Mouse (Mus musculus): ENCODE measurements around the gene Epha4. TPM values are rescaled to one million over a fixed set of nuclear protein-coding genes. Genes with fewer than 3 reads are reported as not detected.

The Epha4 gene
- polyA plus RNA-seq, 1 experiment from 2014 or later: 23.2 TPM

GRCm38 (mm10) chr1:77416872-77417271 lies 98.0 kb downstream of the Epha4 start:
- 68% methylated on average over 4 of the region's 4 CpGs for WGBS
- no peak for DNase-seq (ENCODE audit: low spot score)

GRCm38 (mm10) chr1:77412871-77413669 lies 101.8 kb downstream of the Epha4 start:
- H3K4me3 ChIP-seq (ENCODE audit: low read depth, low read length): no peak overlapping the region
- ATAC-seq (ENCODE audit: low read depth): no peak
- WGBS: 56% methylated on average over 9 of the region's 9 CpGs
- H3K9ac ChIP-seq (ENCODE audit: low read depth, low read length): no peak overlapping the region
- peaks cover 11% of the 10 kb centered on the region for H3K4me1 ChIP-seq (ENCODE audit: control insufficient read depth, insufficient read depth, low read length)
- no peak overlapping the region for H3K27ac ChIP-seq (replicated peaks; ENCODE audit: low read depth, low read length)
- H3K36me3 ChIP-seq (ENCODE audit: control insufficient read depth, insufficient read depth, low read length): peaks cover 2% of the 10 kb centered on the region; the same call in 1 of the 2 replicates
- no peaks in the 10 kb centered on the region for H3K27me3 ChIP-seq (replicated peaks; ENCODE audit: control insufficient read depth, insufficient read depth, low read length)
- H3K4me2 ChIP-seq (ENCODE audit: low read depth, low read length): no peak overlapping the region
- no peak for DNase-seq (ENCODE audit: low spot score)
- no peaks in the 10 kb centered on the region for H3K9me3 ChIP-seq (ENCODE audit: control insufficient read depth, low read length)

More at GRCm38 (mm10) chr1:77416872-77417271, 98.0 kb downstream of the Epha4 start:
- no peak overlapping the region for H3K27ac ChIP-seq (replicated peaks; ENCODE audit: low read depth, low read length)
- no peak overlapping the region for H3K4me3 ChIP-seq (ENCODE audit: low read depth, low read length)
- peaks cover 7% of the 10 kb centered on the region; the same call in 1 of the 2 replicates for H3K36me3 ChIP-seq (ENCODE audit: control insufficient read depth, insufficient read depth, low read length)
- no peak for ATAC-seq (ENCODE audit: low read depth)
- no peak overlapping the region for H3K9ac ChIP-seq (ENCODE audit: low read depth, low read length)
- H3K9me3 ChIP-seq (ENCODE audit: control insufficient read depth, low read length): no peaks in the 10 kb centered on the region
- no peaks in the 10 kb centered on the region for H3K27me3 ChIP-seq (replicated peaks; ENCODE audit: control insufficient read depth, insufficient read depth, low read length)
- peaks cover 4% of the 10 kb centered on the region for H3K4me1 ChIP-seq (ENCODE audit: control insufficient read depth, insufficient read depth, low read length)
- H3K4me2 ChIP-seq (ENCODE audit: low read depth, low read length): no peak overlapping the region

DNA sequence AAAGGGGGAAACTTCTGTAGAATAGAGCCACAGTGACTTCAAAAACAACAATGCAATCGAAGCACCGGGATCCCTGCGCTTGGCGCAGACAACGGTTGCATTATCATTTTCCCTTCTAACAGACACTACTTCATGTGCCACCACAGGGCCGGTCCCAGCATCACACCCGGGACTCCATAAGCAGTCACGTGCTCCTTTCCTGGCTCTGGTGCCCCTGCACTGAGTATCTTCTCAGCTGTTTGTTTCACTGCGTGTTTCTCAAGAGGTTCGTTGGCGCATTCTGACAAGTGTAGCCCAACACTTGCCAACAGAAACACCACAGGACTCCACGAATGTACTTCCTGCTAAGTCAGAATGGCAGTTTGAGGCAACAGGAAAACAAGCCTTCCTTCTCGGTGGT lies 102.6 kb downstream of the Epha4 start:
- Histone ChIP-seq H3K4me2 (ENCODE audit: low read depth, low read length) (no peak overlapping the region), H3K9ac (ENCODE audit: low read depth, low read length) (no peak overlapping the region), H3K9me3 (ENCODE audit: control insufficient read depth, low read length) (no peaks in the 10 kb centered on the region), H3K27ac (replicated peaks; ENCODE audit: low read depth, low read length) (no peak overlapping the region), H3K4me1 (ENCODE audit: control insufficient read depth, insufficient read depth, low read length) (peaks cover 18% of the 10 kb centered on the region), H3K36me3 (ENCODE audit: control insufficient read depth, insufficient read depth, low read length) (no peaks in the 10 kb centered on the region), H3K4me3 (ENCODE audit: low read depth, low read length) (no peak overlapping the region), H3K27me3 (replicated peaks; ENCODE audit: control insufficient read depth, insufficient read depth, low read length) (no peaks in the 10 kb centered on the region)
- no peak for ATAC-seq (ENCODE audit: low read depth)
- DNase-seq (ENCODE audit: low spot score): no peak
- WGBS: 79% methylated on average over 13 of the region's 13 CpGs

DNA sequence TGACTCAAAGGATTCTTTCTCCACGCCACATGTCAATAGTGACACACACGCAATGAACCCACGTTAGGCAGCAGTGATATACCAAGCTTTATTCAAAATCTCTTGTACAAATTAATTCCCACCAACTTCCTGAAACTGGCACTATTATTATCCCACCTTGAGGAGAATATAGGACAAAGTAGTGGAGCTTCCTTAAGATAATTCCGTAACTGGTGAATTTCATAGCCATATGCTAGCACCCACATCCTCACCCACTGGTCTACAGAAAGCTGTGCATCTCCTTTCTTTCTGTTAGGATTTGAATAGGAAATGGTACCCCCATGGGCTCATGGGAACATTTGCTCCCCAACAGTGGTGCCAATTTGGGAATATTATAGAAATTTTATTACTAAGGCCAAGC lies 103.7 kb downstream of the Epha4 start:
- no peaks in the 10 kb centered on the region for H3K27me3 ChIP-seq (replicated peaks; ENCODE audit: control insufficient read depth, insufficient read depth, low read length)
- H3K4me3 ChIP-seq (ENCODE audit: low read depth, low read length): no peak overlapping the region
- no peaks in the 10 kb centered on the region for H3K36me3 ChIP-seq (ENCODE audit: control insufficient read depth, insufficient read depth, low read length)
- DNase-seq (ENCODE audit: low spot score): no peak
- ATAC-seq (ENCODE audit: low read depth): no peak
- H3K4me1 ChIP-seq (ENCODE audit: control insufficient read depth, insufficient read depth, low read length): peaks cover 18% of the 10 kb centered on the region
- 92% methylated on average over 4 of the region's 4 CpGs for WGBS
- H3K9me3 ChIP-seq (ENCODE audit: control insufficient read depth, low read length): no peaks in the 10 kb centered on the region
- H3K27ac ChIP-seq (replicated peaks; ENCODE audit: low read depth, low read length): no peak overlapping the region
- no peak overlapping the region for H3K4me2 ChIP-seq (ENCODE audit: low read depth, low read length)
- H3K9ac ChIP-seq (ENCODE audit: low read depth, low read length): no peak overlapping the region

DNA sequence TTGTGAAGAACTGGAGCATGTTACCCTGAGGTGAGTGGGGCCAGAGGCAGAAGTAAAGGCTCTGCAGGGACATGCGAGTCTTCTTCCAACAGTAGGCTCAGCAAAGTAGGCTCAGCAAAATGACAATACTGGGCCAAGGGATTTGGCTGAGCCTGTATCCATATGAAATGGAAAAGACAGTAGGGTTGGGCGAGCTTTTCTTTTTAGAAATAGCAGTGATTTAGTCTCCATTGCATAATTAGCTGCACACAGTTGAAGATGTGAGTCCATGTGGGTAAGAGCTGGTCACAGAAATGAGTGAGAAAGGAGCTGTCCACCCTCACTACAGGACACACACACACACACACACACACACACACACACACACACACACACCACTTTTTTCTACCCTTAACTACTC lies 104.2 kb downstream of the Epha4 start:
- H3K36me3 ChIP-seq (ENCODE audit: control insufficient read depth, insufficient read depth, low read length): no peaks in the 10 kb centered on the region
- DNase-seq (ENCODE audit: low spot score) (no peak), ATAC-seq (ENCODE audit: low read depth) (no peak)
- H3K27me3 ChIP-seq (replicated peaks; ENCODE audit: control insufficient read depth, insufficient read depth, low read length): no peaks in the 10 kb centered on the region
- peaks cover 18% of the 10 kb centered on the region for H3K4me1 ChIP-seq (ENCODE audit: control insufficient read depth, insufficient read depth, low read length)
- 86% methylated on average over 2 of the region's 2 CpGs for WGBS
- H3K4me3 ChIP-seq (ENCODE audit: low read depth, low read length): no peak overlapping the region
- no peak overlapping the region for H3K4me2 ChIP-seq (ENCODE audit: low read depth, low read length)
- no peaks in the 10 kb centered on the region for H3K9me3 ChIP-seq (ENCODE audit: control insufficient read depth, low read length)
- H3K9ac ChIP-seq (ENCODE audit: low read depth, low read length): no peak overlapping the region
- H3K27ac ChIP-seq (replicated peaks; ENCODE audit: low read depth, low read length): no peak overlapping the region

GRCm38 (mm10) chr1:77410153-77410552 lies 104.7 kb downstream of the Epha4 start:
- Histone ChIP-seq H3K36me3 (ENCODE audit: control insufficient read depth, insufficient read depth, low read length) (no peaks in the 10 kb centered on the region), H3K9ac (ENCODE audit: low read depth, low read length) (no peak overlapping the region), H3K27me3 (replicated peaks; ENCODE audit: control insufficient read depth, insufficient read depth, low read length) (no peaks in the 10 kb centered on the region), H3K9me3 (ENCODE audit: control insufficient read depth, low read length) (no peaks in the 10 kb centered on the region), H3K27ac (replicated peaks; ENCODE audit: low read depth, low read length) (no peak overlapping the region), H3K4me2 (ENCODE audit: low read depth, low read length) (no peak overlapping the region), H3K4me3 (ENCODE audit: low read depth, low read length) (no peak overlapping the region), H3K4me1 (ENCODE audit: control insufficient read depth, insufficient read depth, low read length) (peaks cover 18% of the 10 kb centered on the region)
- no peak for DNase-seq (ENCODE audit: low spot score)
- ATAC-seq (ENCODE audit: low read depth): no peak
- WGBS: 83% methylated on average over 3 of the region's 3 CpGs

DNA sequence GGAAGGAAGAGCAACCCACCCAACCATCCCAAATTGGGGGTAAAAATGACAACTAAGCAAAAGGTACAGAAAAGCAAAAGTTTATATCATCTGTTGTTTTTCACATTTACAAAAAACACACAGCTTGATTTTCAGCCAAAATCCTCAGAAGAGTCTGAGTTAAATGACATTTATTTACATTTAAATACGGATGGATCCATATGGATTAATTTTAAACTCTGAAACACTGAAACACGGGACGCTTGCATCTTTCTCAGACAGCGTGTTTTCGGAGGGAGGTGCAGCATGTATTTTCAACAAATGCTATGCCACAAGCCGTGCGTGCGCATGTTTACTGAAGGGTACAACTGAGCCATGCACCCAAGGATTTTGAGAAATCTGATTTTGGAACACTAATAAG lies 105.4 kb downstream of the Epha4 start:
- Histone ChIP-seq H3K4me1 (ENCODE audit: control insufficient read depth, insufficient read depth, low read length) (peaks cover 24% of the 10 kb centered on the region), H3K27ac (replicated peaks; ENCODE audit: low read depth, low read length) (no peak overlapping the region), H3K4me2 (ENCODE audit: low read depth, low read length) (no peak overlapping the region), H3K27me3 (replicated peaks; ENCODE audit: control insufficient read depth, insufficient read depth, low read length) (no peaks in the 10 kb centered on the region), H3K36me3 (ENCODE audit: control insufficient read depth, insufficient read depth, low read length) (no peaks in the 10 kb centered on the region), H3K9ac (ENCODE audit: low read depth, low read length) (no peak overlapping the region), H3K9me3 (ENCODE audit: control insufficient read depth, low read length) (no peaks in the 10 kb centered on the region), H3K4me3 (ENCODE audit: low read depth, low read length) (no peak overlapping the region)
- no peak for DNase-seq (ENCODE audit: low spot score)
- WGBS: 79% methylated on average over 8 of the region's 8 CpGs
- ATAC-seq (ENCODE audit: low read depth): no peak

- Histone ChIP-seq H3K4me3 (ENCODE audit: low read depth, low read length) (no peak overlapping the region), H3K27me3 (replicated peaks; ENCODE audit: control insufficient read depth, insufficient read depth, low read length) (no peaks in the 10 kb centered on the region), H3K9ac (ENCODE audit: low read depth, low read length) (no peak overlapping the region), H3K4me2 (ENCODE audit: low read depth, low read length) (no peak overlapping the region), H3K36me3 (ENCODE audit: control insufficient read depth, insufficient read depth, low read length) (no peaks in the 10 kb centered on the region), H3K9me3 (ENCODE audit: control insufficient read depth, low read length) (no peaks in the 10 kb centered on the region), H3K4me1 (ENCODE audit: control insufficient read depth, insufficient read depth, low read length) (peaks cover 39% of the 10 kb centered on the region), H3K27ac (replicated peaks; ENCODE audit: low read depth, low read length) (no peak overlapping the region)
- 49% methylated on average over 9 of the region's 9 CpGs for WGBS
- ATAC-seq (ENCODE audit: low read depth) (no peak), DNase-seq (ENCODE audit: low spot score) (no peak)
Observed at GRCm38 (mm10) chr1:77407417-77407816, 107.5 kb downstream of the Epha4 start.

- H3K9me3 ChIP-seq (ENCODE audit: control insufficient read depth, low read length): no peaks in the 10 kb centered on the region
- H3K4me3 ChIP-seq (ENCODE audit: low read depth, low read length): no peak overlapping the region
- DNase-seq (ENCODE audit: low spot score) (no peak), ATAC-seq (ENCODE audit: low read depth) (no peak)
- H3K9ac ChIP-seq (ENCODE audit: low read depth, low read length): no peak overlapping the region
- no peaks in the 10 kb centered on the region for H3K27me3 ChIP-seq (replicated peaks; ENCODE audit: control insufficient read depth, insufficient read depth, low read length)
- H3K27ac ChIP-seq (replicated peaks; ENCODE audit: low read depth, low read length): no peak overlapping the region
- H3K4me1 ChIP-seq (ENCODE audit: control insufficient read depth, insufficient read depth, low read length): peaks cover 42% of the 10 kb centered on the region
- no peak overlapping the region for H3K4me2 ChIP-seq (ENCODE audit: low read depth, low read length)
- WGBS: 75% methylated on average over 9 of the region's 9 CpGs
- H3K36me3 ChIP-seq (ENCODE audit: control insufficient read depth, insufficient read depth, low read length): no peaks in the 10 kb centered on the region
Observed at GRCm38 (mm10) chr1:77406631-77407030, 108.3 kb downstream of the Epha4 start.
